Mouse (Mus musculus): Measurements from ENCODE around the gene Cr1l. TPM values are rescaled to one million over a fixed set of nuclear protein-coding genes. Genes with fewer than 3 reads are reported as not detected.

Gene Cr1l
- 10 to 100 TPM; 31.8 to 35.8 TPM for total RNA-seq (2021)

DNA sequence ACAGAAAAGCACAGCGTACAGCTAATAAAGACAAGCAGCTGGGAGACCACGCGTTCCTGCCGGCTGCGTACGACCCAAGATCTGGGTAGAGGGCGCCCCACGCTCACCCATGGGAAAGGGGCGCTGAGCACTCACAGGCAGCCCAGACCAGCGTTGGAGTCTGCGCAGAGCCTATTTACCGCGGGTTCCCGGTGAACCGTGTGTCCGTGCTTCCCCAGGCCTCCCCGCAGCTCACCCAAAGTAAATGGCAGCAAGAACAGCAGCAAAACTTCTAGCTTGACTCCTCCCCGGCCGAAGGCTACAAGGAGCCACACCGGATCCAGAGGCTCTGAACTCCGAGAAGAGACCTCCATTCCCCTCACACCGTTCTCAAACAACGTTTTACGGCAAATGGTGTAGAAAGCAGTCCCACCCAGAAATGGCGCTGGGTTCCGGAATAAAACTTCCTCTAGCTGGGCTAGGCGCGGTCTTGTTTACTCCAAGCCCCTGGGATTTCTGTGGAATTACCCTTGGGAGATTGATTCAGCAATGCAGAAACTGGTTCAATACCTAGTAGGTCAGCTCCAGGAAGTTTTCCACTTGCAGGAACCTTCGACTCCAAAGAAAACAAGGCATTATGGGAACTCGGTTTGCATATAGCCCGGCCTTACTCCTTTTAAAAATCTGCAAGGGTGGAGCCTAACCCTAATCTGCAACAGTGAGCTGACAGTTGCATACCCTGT lies at the start of gene Cr1l:
Gene Cr1l, minus strand, starts transcription at position 634 of the 722 bp plus-strand sequence.
- peak; percentile 78 to 79 for DNase-seq (ENCODE audit: extremely low spot score in 1 of 2, low spot score in 1 of 2)

- DNase-seq (ENCODE audit: extremely low spot score in 1 of 2, low spot score in 1 of 2), result peak; percentile 14 to 45
Observed at GRCm38 (mm10) chr1:195175980-195176931, 44.9 kb upstream of the Cr1l start, which contains the start of gene Cr2. Gene Cr2, minus strand, starts transcription at chr1:195176716.

DNA sequence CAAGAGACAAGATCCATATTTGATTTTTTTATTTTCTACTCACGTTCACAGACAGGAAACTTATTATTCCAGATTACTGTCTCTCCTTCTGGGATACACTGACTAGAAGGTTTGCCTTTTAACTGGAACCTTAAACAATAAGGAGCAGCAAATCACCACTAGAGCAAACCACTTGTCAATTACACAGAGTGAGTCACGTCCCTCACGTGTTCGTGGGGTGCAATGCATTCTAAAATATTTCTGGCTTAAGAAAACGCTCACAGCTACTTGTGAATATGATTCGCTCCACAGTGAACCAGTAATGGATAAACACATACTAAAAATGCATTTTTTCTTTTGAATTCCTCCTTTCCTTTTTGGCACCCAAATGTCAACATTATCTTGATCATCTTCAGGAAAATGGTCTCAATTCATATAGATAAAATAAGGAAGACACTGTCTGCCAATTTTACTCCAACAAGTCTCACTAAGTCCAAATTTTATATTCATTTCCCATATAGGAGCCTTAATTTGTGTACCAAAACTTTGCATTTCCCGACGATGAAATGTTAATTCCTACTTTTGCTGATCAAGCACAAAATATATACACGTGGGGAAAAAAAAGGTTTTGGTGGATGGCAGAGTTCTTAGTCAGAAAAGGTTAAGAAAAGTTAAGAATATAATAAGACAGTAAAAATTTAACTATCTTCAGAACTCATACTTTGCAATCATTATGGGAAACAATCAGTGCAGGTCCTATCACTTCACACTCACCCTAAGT lies 33.8 kb upstream of the Cr1l start:
- no peak for DNase-seq (ENCODE audit: extremely low spot score in 1 of 2, low spot score in 1 of 2)

DNA sequence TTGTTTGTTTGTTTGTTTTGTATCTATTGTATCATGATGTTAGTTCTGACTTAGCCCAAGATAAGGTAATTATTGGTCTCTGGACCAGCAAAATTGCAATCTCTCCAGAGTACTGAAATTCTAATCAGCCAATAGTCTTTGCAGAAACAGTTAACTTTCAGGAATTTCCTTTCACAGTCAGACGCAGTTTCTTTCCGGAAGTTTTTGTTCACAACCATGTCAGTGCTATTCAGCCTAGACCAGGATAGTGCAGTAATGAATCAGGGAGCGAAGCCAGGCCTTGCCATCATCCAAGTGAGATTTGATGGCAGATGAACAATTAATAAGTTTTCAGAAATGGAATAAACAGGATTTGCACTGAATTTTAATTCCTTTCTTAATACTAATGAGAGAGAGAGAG lies 684 bp upstream of the Cr1l start:
- DNase-seq (ENCODE audit: extremely low spot score in 1 of 2, low spot score in 1 of 2), result no peak

- DNase-seq (ENCODE audit: extremely low spot score in 1 of 2, low spot score in 1 of 2), result no peak
Observed at GRCm38 (mm10) chr1:195131675-195132015, 259 bp upstream of the Cr1l start.

GRCm38 (mm10) chr1:195130479-195130878 lies 907 bp downstream of the Cr1l start:
- no peak for DNase-seq (ENCODE audit: extremely low spot score in 1 of 2, low spot score in 1 of 2)

DNA sequence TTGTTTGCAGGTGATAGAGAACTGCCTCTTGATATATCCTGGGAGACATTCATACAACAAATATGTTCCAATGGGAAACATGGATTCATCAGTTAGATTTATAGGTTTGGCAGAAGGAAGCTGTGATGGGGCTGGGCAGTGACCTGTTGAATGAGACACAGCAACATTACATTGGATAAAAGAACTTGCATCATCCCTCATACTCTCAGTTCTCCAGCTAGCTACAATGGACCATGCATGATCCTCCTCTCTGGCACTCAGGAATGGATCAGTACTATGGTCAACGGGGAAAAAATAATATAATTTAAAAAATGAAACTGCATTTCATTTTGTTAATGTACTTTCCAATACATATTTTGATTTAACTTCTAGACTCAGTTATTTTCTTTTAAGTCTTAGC lies 1.5 kb downstream of the Cr1l start:
- no peak for DNase-seq (ENCODE audit: extremely low spot score in 1 of 2, low spot score in 1 of 2)

GRCm38 (mm10) chr1:195114414-195114813 lies 17.0 kb downstream of the Cr1l start:
- no peak for DNase-seq (ENCODE audit: extremely low spot score in 1 of 2, low spot score in 1 of 2)

- DNase-seq (ENCODE audit: extremely low spot score in 1 of 2, low spot score in 1 of 2), result no peak
Observed at GRCm38 (mm10) chr1:195113621-195114020, 17.8 kb downstream of the Cr1l start.

DNA sequence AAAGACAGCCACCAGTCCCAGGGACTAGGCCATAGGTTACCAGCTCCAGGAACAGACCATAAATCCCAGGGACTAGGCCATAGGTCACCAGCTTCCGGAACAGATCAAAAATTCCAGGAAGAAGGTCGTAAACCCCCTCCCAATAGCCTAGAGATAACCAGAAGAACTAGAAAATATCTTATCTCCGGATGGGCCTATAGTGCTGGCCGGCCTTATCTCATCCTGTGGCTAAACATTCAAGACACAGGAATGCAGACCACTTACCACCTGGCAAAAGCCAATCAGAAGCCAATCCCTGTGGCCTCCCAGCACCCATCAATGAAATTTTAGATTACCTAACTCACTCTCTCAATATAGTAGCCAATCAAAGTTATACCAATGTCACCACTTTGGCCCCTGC lies 30.7 kb downstream of the Cr1l start:
- DNase-seq (ENCODE audit: extremely low spot score in 1 of 2, low spot score in 1 of 2), result no peak

DNA sequence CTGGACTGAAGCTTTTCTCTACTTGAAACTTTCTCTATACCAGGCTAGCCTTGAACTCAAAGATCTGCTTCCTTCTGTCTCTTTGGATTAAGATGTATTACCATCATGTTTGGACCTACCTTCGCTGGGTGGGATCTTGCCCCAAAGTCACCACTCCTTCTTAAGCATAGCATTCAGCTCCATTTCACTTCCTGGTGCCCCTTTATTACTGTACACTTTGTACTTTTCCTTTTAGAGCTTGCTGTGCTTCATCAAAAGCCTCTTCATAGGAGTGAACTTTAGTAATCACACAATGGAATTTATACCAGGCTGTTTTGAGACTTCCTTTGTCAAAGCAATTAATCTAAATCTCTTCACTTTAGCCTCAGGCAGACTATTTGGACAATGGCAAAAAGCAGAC lies 33.4 kb downstream of the Cr1l start:
- no peak for DNase-seq (ENCODE audit: extremely low spot score in 1 of 2, low spot score in 1 of 2)

DNA sequence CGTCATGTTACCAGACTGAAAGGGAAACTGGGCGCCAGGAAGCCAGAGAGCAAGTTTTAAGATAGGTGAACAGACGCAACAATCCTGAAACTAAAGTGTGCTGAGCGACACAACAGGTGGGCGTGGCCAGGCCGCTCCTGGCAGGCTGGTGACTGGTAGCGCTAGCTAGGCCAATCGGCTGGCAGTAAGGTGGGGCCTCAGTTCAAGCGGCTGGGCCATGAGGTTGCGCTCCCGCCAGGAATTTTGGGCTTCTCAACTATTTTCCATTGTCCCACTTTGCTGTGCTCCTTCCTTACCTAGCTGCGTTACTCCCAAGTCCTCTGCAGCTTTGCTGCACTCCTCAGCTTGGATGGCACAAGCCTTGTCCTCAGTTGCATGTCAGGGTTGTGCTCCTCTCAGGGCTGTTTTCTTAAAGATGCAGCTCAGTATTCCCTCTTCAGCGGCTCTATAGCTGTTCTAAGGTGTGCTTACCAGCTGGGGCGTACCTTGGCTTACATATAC lies 39.1 kb downstream of the Cr1l start, which contains the start of gene Cd46:
Gene Cd46, minus strand, starts transcription at position 30 of the 501 bp plus-strand sequence.
- DNase-seq (ENCODE audit: extremely low spot score in 1 of 2, low spot score in 1 of 2), result peak; percentile 12 to 15

DNA sequence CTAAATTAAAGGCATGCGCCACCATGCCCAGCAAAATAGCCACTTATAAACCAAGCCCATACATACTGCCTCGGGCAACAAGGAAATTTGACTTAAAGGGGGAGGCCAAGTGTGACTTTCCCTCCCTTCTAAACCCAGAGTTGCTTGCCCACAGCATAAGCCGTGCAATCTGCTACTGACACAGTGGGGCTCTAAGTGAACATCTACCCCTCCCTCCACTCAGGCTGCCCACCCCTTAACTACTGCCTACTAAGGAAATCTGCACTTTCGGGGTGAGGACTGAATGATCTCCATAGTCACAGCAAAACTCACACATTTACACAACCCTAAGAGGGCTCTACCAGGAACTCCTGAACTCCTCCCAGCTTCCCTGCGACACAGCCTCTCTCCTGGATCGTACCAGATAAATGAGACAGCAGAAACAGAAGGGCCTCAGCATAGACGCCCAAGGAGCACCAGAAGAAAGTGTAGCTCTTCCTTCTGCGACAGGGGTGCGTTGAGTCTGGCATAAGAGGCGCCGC lies 39.6 kb downstream of the Cr1l start:
- DNase-seq (ENCODE audit: extremely low spot score in 1 of 2, low spot score in 1 of 2), result no peak

- DNase-seq (ENCODE audit: extremely low spot score in 1 of 2, low spot score in 1 of 2), result no peak
Observed at GRCm38 (mm10) chr1:195082142-195082541, 49.2 kb downstream of the Cr1l start.

Other genes with a start within 250 kb of the Cr1l start
- gene Cd34, start 192.8 kb downstream of the Cr1l start, total RNA-seq (2021), result 10 to 100 TPM; 29.8 to 35.4 TPM
- 1 to 10 TPM; 2.7 to 5.1 TPM for gene Cd46, start 39.3 kb downstream of the Cr1l start, total RNA-seq (2021)
- under 1 TPM; 0.39 to 0.92 TPM for gene Cr2, start 45.1 kb upstream of the Cr1l start, total RNA-seq (2021)

Data from layer of hippocampus, postnatal 25 days (tissue).